Mouse (Mus musculus) adrenal gland, adult 18-20 months (tissue): ENCODE data around the gene Zfp747. TPM values are rescaled to one million over a fixed set of nuclear protein-coding genes. Genes with fewer than 3 reads are reported as not detected.
A peak's percentile ranks its signal among the peaks of the same experiment; 100 is the strongest.
"Not testable (repeated sequence)": the region's sequence is repeated elsewhere in the genome, so short reads cannot be mapped to it uniquely, and the experiment has no call there.

Experiments
- DNase-seq, 2 experiments: peaks; one replicate each; pipeline ENCODE4 v3.0.0; 2021 to 2022; ENCODE audit warnings: low spot score in 2 of 2
- total RNA-seq, 2 experiments: library from RNA; stranded (reverse); gene quantifications; 1 replicate in 1 of 2; 2 replicates in 1 of 2; pipeline ENCODE4 v1.2.3; 2021

The Zfp747 gene
- total RNA-seq, 2 experiments from 2014 or later = 10.4 to 13.0 TPM

GRCm38 (mm10) chr7:127378310-127378921 is 2.6 kb upstream of the Zfp747 start:
- DNase-seq = no peak

GRCm38 (mm10) chr7:127371870-127372269 is 4.0 kb downstream of the Zfp747 start:
- not testable (repeated sequence) for DNase-seq

- no peak for DNase-seq
Measured at GRCm38 (mm10) chr7:127371213-127371612, 4.6 kb downstream of the Zfp747 start.

- no peak for DNase-seq
Measured at GRCm38 (mm10) chr7:127366249-127366648, 9.6 kb downstream of the Zfp747 start.

GRCm38 (mm10) chr7:127364166-127364565 is 11.7 kb downstream of the Zfp747 start:
- no peak for DNase-seq

- no peak for DNase-seq
Measured at GRCm38 (mm10) chr7:127363475-127363921, 12.4 kb downstream of the Zfp747 start.

GRCm38 (mm10) chr7:127362418-127362817 is 13.4 kb downstream of the Zfp747 start:
- DNase-seq = not testable (repeated sequence)

- DNase-seq = no peak
Measured at GRCm38 (mm10) chr7:127361449-127361848, 14.4 kb downstream of the Zfp747 start.

GRCm38 (mm10) chr7:127360265-127360664 is 15.6 kb downstream of the Zfp747 start:
- no peak for DNase-seq

- no peak for DNase-seq
Measured at GRCm38 (mm10) chr7:127358472-127358871, 17.4 kb downstream of the Zfp747 start.

GRCm38 (mm10) chr7:127357871-127358270 is 18.0 kb downstream of the Zfp747 start:
- no peak for DNase-seq

- no peak for DNase-seq
Measured at GRCm38 (mm10) chr7:127355796-127356195, 20.1 kb downstream of the Zfp747 start.

GRCm38 (mm10) chr7:127351230-127352004 is 24.4 kb downstream of the Zfp747 start:
- DNase-seq = no peak

GRCm38 (mm10) chr7:127346676-127347075 is 29.2 kb downstream of the Zfp747 start:
- no peak for DNase-seq

- peak; percentile 96 to 97 for DNase-seq
Measured at GRCm38 (mm10) chr7:127345512-127346325, 30.1 kb downstream of the Zfp747 start, which contains the start of gene Zfp768. TSS of gene Zfp768 (minus strand) at chr7:127345589.

- DNase-seq = peak; percentile 64 to 67
Measured at GRCm38 (mm10) chr7:127345092-127345491, 30.8 kb downstream of the Zfp747 start.

- DNase-seq = no peak
Measured at GRCm38 (mm10) chr7:127344371-127344770, 31.5 kb downstream of the Zfp747 start.

- DNase-seq = no peak
Measured at GRCm38 (mm10) chr7:127343351-127344019, 32.4 kb downstream of the Zfp747 start.

GRCm38 (mm10) chr7:127342888-127343287 is 33.0 kb downstream of the Zfp747 start:
- no peak for DNase-seq

GRCm38 (mm10) chr7:127342332-127342731 is 33.5 kb downstream of the Zfp747 start:
- no peak for DNase-seq

- not testable (repeated sequence) for DNase-seq
Measured at GRCm38 (mm10) chr7:127341861-127342260, 34.0 kb downstream of the Zfp747 start.
